Mouse (Mus musculus): Measurements from ENCODE around the gene Ccdc97. TPM values are rescaled to one million over a fixed set of nuclear protein-coding genes. Genes with fewer than 3 reads are reported as not detected.
A peak's percentile ranks its signal among the peaks of the same experiment; 100 is the strongest.

The Ccdc97 gene
- polyA plus RNA-seq (2014; fragmentation: Nextera tagmentation; extraction: Ambion mirVana), result 23.4 and 24.5 TPM in 2 replicates

DNA sequence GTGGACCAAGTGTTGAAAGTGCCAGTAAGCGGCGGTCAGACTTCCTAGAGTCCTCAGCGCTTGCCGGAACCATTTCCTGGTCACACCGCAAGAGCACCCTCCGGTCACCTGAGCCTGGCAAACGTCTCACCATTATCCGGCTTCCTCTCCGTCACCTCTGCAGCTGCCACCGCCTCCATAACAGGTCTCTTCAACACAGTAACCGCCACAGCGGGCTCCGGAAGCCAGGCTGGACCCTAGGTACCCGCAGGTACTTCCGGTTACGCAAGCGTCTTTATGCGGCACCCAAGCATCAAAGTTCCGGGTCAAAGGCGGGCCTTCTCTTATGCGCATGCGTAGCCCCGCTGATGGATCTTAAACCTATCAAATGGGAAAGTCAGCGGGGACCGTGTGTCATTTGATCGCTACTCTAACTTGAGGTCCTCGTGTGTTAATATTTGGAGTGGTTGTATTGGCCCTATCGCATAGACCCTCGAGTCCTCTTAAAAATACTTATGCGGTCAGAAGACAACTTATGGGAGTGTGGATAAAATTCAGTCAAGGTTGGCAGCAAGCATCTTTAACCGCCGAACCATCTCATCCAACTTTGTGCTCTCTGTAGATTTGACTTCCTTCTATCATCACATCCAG, at the start of gene Ccdc97:
Gene Ccdc97 (minus strand): TSS at position 301 of the 630 bp plus-strand sequence.
- H3K4me2 ChIP-seq (ENCODE audit: low read length), result peak within 1 kb of the TSS; percentile 93
- peaks cover 70% of the 10 kb centered on the region for H3K36me3 ChIP-seq (ENCODE audit: control insufficient read depth, insufficient read depth, low read length)
- H3K4me1 ChIP-seq (ENCODE audit: control insufficient read depth in 2 of 2, insufficient read depth in 2 of 2, low read length in 2 of 2), result peaks cover 5 to 15% of the 10 kb centered on the region in 2 experiments; a peak in 3 of 4 replicates
- no peaks in the 10 kb centered on the region for H3K9me3 ChIP-seq (ENCODE audit: control insufficient read depth, low read length)
- peak within 1 kb of the TSS; percentile 75 to 93 for H3K4me3 ChIP-seq (ENCODE audit: control insufficient read depth in 1 of 2, insufficient read depth in 1 of 2, low read depth in 1 of 2, low read length in 2 of 2)
- ATAC-seq (ENCODE audit: insufficient number of reproducible peaks, insufficient read depth, low FRiP score, low read depth), result peak; percentile 69
- peak within 1 kb of the TSS; percentile 89 for H3K27ac ChIP-seq (replicated peaks in 1 of 2; ENCODE audit: control insufficient read depth in 1 of 2, insufficient read depth in 1 of 2, low read depth in 2 of 2, low read length in 2 of 2)
- peak within 1 kb of the TSS; percentile 86 for H3K9ac ChIP-seq (ENCODE audit: low read length)
- H3K27me3 ChIP-seq (ENCODE audit: control insufficient read depth, insufficient read depth, low read length), result no peaks in the 10 kb centered on the region
- WGBS, result 3% methylated on average over 32 of the region's 32 CpGs

DNA sequence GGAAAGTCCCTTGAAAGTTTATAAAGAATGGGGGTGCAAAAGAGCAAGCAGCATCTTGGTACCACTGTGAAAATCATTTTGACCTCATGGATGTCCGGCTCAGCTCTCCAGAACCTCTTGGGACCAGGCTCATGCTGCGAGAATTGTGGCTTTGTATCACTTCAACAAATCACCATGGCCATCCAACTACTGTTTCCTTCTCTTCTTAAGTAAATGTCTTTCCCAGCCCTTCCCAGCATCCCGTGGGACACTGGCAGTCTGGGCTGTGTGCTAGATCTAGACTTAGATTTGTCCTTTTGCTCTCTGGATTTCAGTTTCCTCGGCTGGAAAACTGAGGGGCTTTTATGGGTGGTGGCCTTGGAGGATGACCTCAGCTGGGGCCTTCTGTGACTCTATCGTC, 49.3 kb upstream of the Ccdc97 start:
- Histone ChIP-seq H3K27me3 (ENCODE audit: control insufficient read depth, insufficient read depth, low read length) (no peaks in the 10 kb centered on the region), H3K4me1 (ENCODE audit: control insufficient read depth in 2 of 2, insufficient read depth in 2 of 2, low read length in 2 of 2) (no peaks in the 10 kb centered on the region; a peak in 1 of 4 replicates), H3K27ac (replicated peaks in 1 of 2; ENCODE audit: control insufficient read depth in 1 of 2, insufficient read depth in 1 of 2, low read depth in 2 of 2, low read length in 2 of 2) (no peak overlapping the region), H3K4me3 (ENCODE audit: control insufficient read depth in 1 of 2, insufficient read depth in 1 of 2, low read depth in 1 of 2, low read length in 2 of 2) (no peak overlapping the region), H3K9ac (ENCODE audit: low read length) (no peak overlapping the region), H3K9me3 (ENCODE audit: control insufficient read depth, low read length) (no peaks in the 10 kb centered on the region), H3K4me2 (ENCODE audit: low read length) (no peak overlapping the region), H3K36me3 (ENCODE audit: control insufficient read depth, insufficient read depth, low read length) (peaks cover 74% of the 10 kb centered on the region)
- no peak for ATAC-seq (ENCODE audit: insufficient number of reproducible peaks, insufficient read depth, low FRiP score, low read depth)
- 88% methylated on average over 5 of the region's 5 CpGs for WGBS

DNA sequence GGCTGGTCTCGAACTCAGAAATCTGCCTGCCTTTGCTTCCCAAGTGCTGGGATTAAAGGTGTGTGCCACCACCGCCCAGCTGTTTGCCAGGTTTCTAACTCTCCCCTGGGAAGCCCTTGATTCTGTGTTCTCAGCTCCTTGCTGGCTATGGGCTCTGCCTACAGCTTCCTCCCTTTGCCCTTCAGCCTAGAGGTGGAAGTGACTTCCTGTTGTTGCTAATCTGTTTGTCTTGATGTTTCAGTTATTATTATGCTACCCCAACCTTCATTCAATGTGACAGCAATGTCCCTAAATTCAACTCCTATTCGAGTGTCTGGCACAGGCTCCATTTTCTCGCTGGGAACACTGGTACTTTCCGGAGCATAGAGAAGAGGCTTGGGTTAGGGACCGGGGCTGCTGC, 47.2 kb upstream of the Ccdc97 start:
- no peaks in the 10 kb centered on the region; a peak in 1 of 4 replicates for H3K4me1 ChIP-seq (ENCODE audit: control insufficient read depth in 2 of 2, insufficient read depth in 2 of 2, low read length in 2 of 2)
- H3K27me3 ChIP-seq (ENCODE audit: control insufficient read depth, insufficient read depth, low read length), result no peaks in the 10 kb centered on the region
- H3K27ac ChIP-seq (replicated peaks in 1 of 2; ENCODE audit: control insufficient read depth in 1 of 2, insufficient read depth in 1 of 2, low read depth in 2 of 2, low read length in 2 of 2), result no peak overlapping the region
- WGBS, result 84% methylated on average over 6 of the region's 6 CpGs
- H3K9ac ChIP-seq (ENCODE audit: low read length), result no peak overlapping the region
- H3K9me3 ChIP-seq (ENCODE audit: control insufficient read depth, low read length), result no peaks in the 10 kb centered on the region
- ATAC-seq (ENCODE audit: insufficient number of reproducible peaks, insufficient read depth, low FRiP score, low read depth), result no peak
- peaks cover 72% of the 10 kb centered on the region for H3K36me3 ChIP-seq (ENCODE audit: control insufficient read depth, insufficient read depth, low read length)
- no peak overlapping the region for H3K4me2 ChIP-seq (ENCODE audit: low read length)
- no peak overlapping the region for H3K4me3 ChIP-seq (ENCODE audit: control insufficient read depth in 1 of 2, insufficient read depth in 1 of 2, low read depth in 1 of 2, low read length in 2 of 2)

DNA sequence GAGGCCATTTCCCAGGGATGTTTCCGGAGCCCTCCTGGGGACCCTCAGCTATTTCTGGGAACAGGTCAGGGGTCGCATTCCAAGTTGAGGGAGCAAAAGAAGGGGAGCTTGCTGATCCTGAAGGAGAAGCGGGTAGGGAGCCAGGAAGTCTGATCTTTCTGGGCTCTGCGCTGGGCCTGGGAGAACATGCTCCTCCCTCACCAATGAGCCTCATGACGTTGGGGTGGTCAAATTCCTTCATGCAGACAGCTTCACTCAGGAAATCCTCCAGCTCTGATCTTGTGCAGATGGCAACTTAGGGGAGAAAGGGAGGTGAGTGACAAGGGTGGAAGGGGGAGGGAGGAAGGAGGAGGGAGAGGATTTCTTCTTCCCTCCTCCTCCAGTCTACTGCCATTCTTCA, 45.3 kb upstream of the Ccdc97 start:
- Histone ChIP-seq H3K9me3 (ENCODE audit: control insufficient read depth, low read length) (no peaks in the 10 kb centered on the region), H3K4me2 (ENCODE audit: low read length) (no peak overlapping the region), H3K9ac (ENCODE audit: low read length) (no peak overlapping the region), H3K36me3 (ENCODE audit: control insufficient read depth, insufficient read depth, low read length) (peaks cover 64% of the 10 kb centered on the region), H3K4me3 (ENCODE audit: control insufficient read depth in 1 of 2, insufficient read depth in 1 of 2, low read depth in 1 of 2, low read length in 2 of 2) (no peak overlapping the region), H3K4me1 (ENCODE audit: control insufficient read depth in 2 of 2, insufficient read depth in 2 of 2, low read length in 2 of 2) (no peaks in the 10 kb centered on the region; a peak in 1 of 4 replicates), H3K27ac (replicated peaks in 1 of 2; ENCODE audit: control insufficient read depth in 1 of 2, insufficient read depth in 1 of 2, low read depth in 2 of 2, low read length in 2 of 2) (peak overlapping the region; percentile 9 to 46; a peak in 3 of 4 replicates), H3K27me3 (ENCODE audit: control insufficient read depth, insufficient read depth, low read length) (no peaks in the 10 kb centered on the region)
- ATAC-seq (ENCODE audit: insufficient number of reproducible peaks, insufficient read depth, low FRiP score, low read depth), result no peak
- 32% methylated on average over 5 of the region's 5 CpGs for WGBS

DNA sequence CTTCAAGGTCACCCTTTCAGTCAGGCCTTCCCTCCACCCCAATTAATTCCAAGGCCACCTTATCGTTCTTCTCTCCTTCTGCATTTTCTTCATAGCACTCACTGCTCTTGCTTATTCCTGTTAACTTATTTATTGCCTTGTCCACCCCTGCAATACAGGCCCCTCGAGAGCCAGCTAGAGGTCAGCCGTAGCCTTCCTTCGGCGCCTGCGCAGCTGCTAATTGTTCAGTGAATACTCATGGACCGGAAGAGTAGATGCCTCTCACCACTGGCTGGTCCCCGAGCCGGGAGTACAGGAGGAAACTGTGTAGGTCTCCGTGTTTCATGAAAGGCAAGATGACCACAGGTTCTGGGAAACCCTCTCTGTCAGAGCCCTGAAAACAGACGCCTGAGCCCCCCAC, 44.8 kb upstream of the Ccdc97 start:
- H3K4me2 ChIP-seq (ENCODE audit: low read length), result no peak overlapping the region
- H3K27me3 ChIP-seq (ENCODE audit: control insufficient read depth, insufficient read depth, low read length), result no peaks in the 10 kb centered on the region
- H3K27ac ChIP-seq (replicated peaks in 1 of 2; ENCODE audit: control insufficient read depth in 1 of 2, insufficient read depth in 1 of 2, low read depth in 2 of 2, low read length in 2 of 2), result peak overlapping the region; percentile 9 to 46; a peak in 3 of 4 replicates
- no peaks in the 10 kb centered on the region for H3K9me3 ChIP-seq (ENCODE audit: control insufficient read depth, low read length)
- H3K4me1 ChIP-seq (ENCODE audit: control insufficient read depth in 2 of 2, insufficient read depth in 2 of 2, low read length in 2 of 2), result no peaks in the 10 kb centered on the region; a peak in 1 of 4 replicates
- H3K36me3 ChIP-seq (ENCODE audit: control insufficient read depth, insufficient read depth, low read length), result peaks cover 61% of the 10 kb centered on the region
- ATAC-seq (ENCODE audit: insufficient number of reproducible peaks, insufficient read depth, low FRiP score, low read depth), result no peak
- no peak overlapping the region for H3K4me3 ChIP-seq (ENCODE audit: control insufficient read depth in 1 of 2, insufficient read depth in 1 of 2, low read depth in 1 of 2, low read length in 2 of 2)
- H3K9ac ChIP-seq (ENCODE audit: low read length), result no peak overlapping the region
- WGBS, result 51% methylated on average over 11 of the region's 11 CpGs

DNA sequence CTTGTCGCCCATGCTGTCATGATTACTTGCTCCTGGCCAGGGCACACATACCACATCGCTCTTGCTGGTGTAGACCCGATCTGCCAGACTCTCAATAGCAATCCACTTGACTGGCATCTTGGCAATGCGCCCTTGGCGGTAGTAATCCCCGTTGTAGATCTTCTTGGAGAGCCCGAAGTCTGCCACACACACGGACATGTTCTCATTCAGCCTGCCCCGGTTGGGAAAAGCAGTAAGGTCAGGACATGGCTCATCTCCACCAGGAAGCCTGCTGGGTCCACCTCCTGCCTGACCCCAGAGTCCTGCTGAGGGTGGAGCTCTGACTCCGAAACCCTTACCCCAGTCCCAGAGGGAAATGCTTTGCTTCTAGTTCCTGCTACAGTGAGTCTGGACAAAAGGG, 42.5 kb upstream of the Ccdc97 start:
- Histone ChIP-seq H3K27me3 (ENCODE audit: control insufficient read depth, insufficient read depth, low read length) (no peaks in the 10 kb centered on the region), H3K4me1 (ENCODE audit: control insufficient read depth in 2 of 2, insufficient read depth in 2 of 2, low read length in 2 of 2) (no peaks in the 10 kb centered on the region; a peak in 1 of 4 replicates), H3K4me3 (ENCODE audit: control insufficient read depth in 1 of 2, insufficient read depth in 1 of 2, low read depth in 1 of 2, low read length in 2 of 2) (no peak overlapping the region), H3K4me2 (ENCODE audit: low read length) (no peak overlapping the region), H3K27ac (replicated peaks in 1 of 2; ENCODE audit: control insufficient read depth in 1 of 2, insufficient read depth in 1 of 2, low read depth in 2 of 2, low read length in 2 of 2) (no peak overlapping the region), H3K9ac (ENCODE audit: low read length) (no peak overlapping the region), H3K36me3 (ENCODE audit: control insufficient read depth, insufficient read depth, low read length) (peaks cover 46% of the 10 kb centered on the region), H3K9me3 (ENCODE audit: control insufficient read depth, low read length) (no peaks in the 10 kb centered on the region)
- 66% methylated on average over 10 of the region's 10 CpGs for WGBS
- no peak for ATAC-seq (ENCODE audit: insufficient number of reproducible peaks, insufficient read depth, low FRiP score, low read depth)

DNA sequence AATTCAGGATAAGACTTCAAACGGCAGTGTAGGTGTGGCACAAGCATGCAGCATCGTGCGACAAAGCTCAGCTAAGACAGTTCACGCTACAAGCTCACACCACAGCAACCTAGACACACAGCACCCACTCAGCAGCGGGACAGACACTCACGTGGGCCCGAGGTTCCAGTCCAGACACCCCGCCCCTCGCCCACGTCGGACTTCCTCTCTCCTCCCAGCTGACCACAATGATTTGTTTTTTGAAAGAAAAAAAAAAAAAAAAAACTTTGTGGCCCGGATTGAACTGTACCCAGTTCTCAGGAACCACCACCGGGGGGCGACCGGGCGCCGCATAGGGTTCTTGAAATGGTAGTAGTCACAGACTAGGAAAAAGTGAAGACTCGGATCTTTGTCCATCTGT, 37.1 kb upstream of the Ccdc97 start:
- WGBS, result under 1% methylated on average over 18 of the region's 18 CpGs
- H3K9ac ChIP-seq (ENCODE audit: low read length), result peak overlapping the region; percentile 98
- H3K9me3 ChIP-seq (ENCODE audit: control insufficient read depth, low read length), result no peaks in the 10 kb centered on the region
- peaks cover 29% of the 10 kb centered on the region for H3K36me3 ChIP-seq (ENCODE audit: control insufficient read depth, insufficient read depth, low read length)
- H3K27me3 ChIP-seq (ENCODE audit: control insufficient read depth, insufficient read depth, low read length), result no peaks in the 10 kb centered on the region
- peak overlapping the region; percentile 28 to 89 for H3K4me3 ChIP-seq (ENCODE audit: control insufficient read depth in 1 of 2, insufficient read depth in 1 of 2, low read depth in 1 of 2, low read length in 2 of 2)
- H3K4me1 ChIP-seq (ENCODE audit: control insufficient read depth in 2 of 2, insufficient read depth in 2 of 2, low read length in 2 of 2), result peaks cover 4 to 23% of the 10 kb centered on the region in 2 experiments; a peak in 3 of 4 replicates
- H3K27ac ChIP-seq (replicated peaks in 1 of 2; ENCODE audit: control insufficient read depth in 1 of 2, insufficient read depth in 1 of 2, low read depth in 2 of 2, low read length in 2 of 2), result peak overlapping the region; percentile 88 to 96
- peak; percentile 44 for ATAC-seq (ENCODE audit: insufficient number of reproducible peaks, insufficient read depth, low FRiP score, low read depth)
- peak overlapping the region; percentile 96 for H3K4me2 ChIP-seq (ENCODE audit: low read length)

DNA sequence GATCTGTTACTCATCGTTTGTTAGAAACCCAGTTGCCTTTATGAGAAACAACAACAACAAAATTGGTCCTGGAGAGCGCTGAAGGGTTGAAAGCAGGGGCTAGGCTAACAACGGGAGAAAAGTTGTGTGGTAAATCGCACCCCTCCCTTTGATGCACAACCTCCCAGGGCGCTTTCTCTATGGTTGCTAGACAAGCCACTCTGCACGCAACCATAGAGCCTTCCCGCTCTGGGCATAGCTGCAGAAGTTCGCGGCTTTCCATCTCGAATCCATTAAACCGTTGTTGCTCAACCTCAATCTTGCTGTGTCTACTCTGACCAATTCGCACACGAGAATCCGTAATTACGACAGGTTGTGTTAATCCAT, 36.6 kb upstream of the Ccdc97 start:
- H3K27me3 ChIP-seq (ENCODE audit: control insufficient read depth, insufficient read depth, low read length), result no peaks in the 10 kb centered on the region
- peak overlapping the region; percentile 98 for H3K9ac ChIP-seq (ENCODE audit: low read length)
- peak overlapping the region; percentile 88 to 96 for H3K27ac ChIP-seq (replicated peaks in 1 of 2; ENCODE audit: control insufficient read depth in 1 of 2, insufficient read depth in 1 of 2, low read depth in 2 of 2, low read length in 2 of 2)
- peak overlapping the region; percentile 28 to 89 for H3K4me3 ChIP-seq (ENCODE audit: control insufficient read depth in 1 of 2, insufficient read depth in 1 of 2, low read depth in 1 of 2, low read length in 2 of 2)
- WGBS, result under 1% methylated on average over 15 of the region's 15 CpGs
- peaks cover 31% of the 10 kb centered on the region for H3K36me3 ChIP-seq (ENCODE audit: control insufficient read depth, insufficient read depth, low read length)
- peak; percentile 22; the same call in 1 of the 2 replicates for ATAC-seq (ENCODE audit: insufficient number of reproducible peaks, insufficient read depth, low FRiP score, low read depth)
- H3K9me3 ChIP-seq (ENCODE audit: control insufficient read depth, low read length), result no peaks in the 10 kb centered on the region
- peaks cover 4 to 23% of the 10 kb centered on the region in 2 experiments; a peak in 3 of 4 replicates for H3K4me1 ChIP-seq (ENCODE audit: control insufficient read depth in 2 of 2, insufficient read depth in 2 of 2, low read length in 2 of 2)
- H3K4me2 ChIP-seq (ENCODE audit: low read length), result peak overlapping the region; percentile 96

All from heart, embryonic 14.5 days (tissue).